Mouse (Mus musculus): Measurements from ENCODE around the gene Il12rb1. TPM values are rescaled to one million over a fixed set of nuclear protein-coding genes. Genes with fewer than 3 reads are reported as not detected.

The Il12rb1 gene
- polyA plus RNA-seq, 1 experiment, result 5.4 TPM

DNA sequence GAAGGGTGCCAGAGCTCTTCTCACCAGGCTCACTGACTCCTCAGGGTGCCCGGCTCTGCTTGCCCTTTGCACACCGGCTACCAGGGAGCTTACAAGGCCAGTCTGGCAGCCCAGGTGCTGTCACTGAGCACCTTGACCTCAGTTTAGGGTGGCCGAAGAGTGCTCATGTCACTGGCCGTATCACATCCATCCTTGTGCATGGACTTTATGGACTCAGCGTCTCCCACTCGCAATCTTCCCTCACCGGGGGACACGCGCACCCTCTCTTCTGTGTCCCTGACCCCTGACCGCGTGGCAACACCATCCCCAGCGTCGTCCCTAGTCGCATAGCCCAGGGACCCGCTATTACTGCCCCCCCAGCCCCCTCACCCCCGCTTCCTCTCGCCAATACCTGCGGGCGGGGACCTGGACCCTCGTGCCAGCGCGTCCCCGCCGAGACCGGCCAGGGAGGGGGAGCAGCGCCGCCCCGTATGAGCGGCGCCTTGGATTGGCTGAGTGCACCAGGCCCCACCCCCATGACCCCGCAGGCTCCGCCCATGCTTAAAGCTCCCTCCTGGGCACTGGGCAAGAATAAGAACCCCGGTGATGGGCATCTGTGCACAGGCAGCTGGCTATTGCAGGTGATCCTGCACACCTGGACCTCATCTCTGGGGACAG is 48.4 kb downstream of the Il12rb1 start:
- Histone ChIP-seq H3K27ac (ENCODE audit: insufficient read depth, low read depth, low read length) (no peak overlapping the region), H3K27me3 (ENCODE audit: control insufficient read depth, insufficient read depth, low read length) (no peaks in the 10 kb centered on the region; the same call in 1 of the 2 replicates), H3K4me1 (ENCODE audit: control insufficient read depth, insufficient read depth, insufficient read length, low read length) (peaks cover 6% of the 10 kb centered on the region), H3K36me3 (ENCODE audit: control insufficient read depth, insufficient read depth, low read length) (no peaks in the 10 kb centered on the region), H3K4me3 (ENCODE audit: low read depth, low read length) (peak overlapping the region; percentile 65)
- 6% methylated on average over 33 of the region's 33 CpGs for WGBS
- TF ChIP-seq POLR2A (IDR thresholded peaks at IDR 0.05; ENCODE audit: low read depth, low read length), result no peak
- TF ChIP-seq CTCF (IDR thresholded peaks at IDR 0.05; ENCODE audit: extremely low read depth, insufficient read length, insufficient replicate concordance, low read depth, low read length), result no peak

DNA sequence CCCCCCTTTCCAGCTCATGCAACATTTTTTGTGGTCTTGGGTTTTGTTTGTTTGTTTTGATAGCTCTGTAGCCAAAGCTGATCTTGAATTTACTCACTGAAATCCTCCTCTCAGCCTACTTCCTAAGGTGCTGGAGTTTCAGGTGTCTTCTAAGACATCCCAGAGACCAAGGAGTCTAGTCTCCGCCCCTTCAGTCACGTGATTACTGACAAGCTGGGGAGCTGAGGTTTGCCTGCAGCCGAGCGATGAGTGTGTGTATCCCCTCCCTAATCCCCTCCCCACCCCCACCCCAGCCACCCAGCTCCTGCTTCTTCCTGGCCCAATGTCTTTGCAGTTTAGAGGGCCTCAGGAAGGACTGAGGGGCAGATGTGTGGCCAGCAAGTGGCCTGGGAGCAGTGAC is 49.3 kb downstream of the Il12rb1 start:
- 55% methylated on average over 4 of the region's 4 CpGs for WGBS
- no peak overlapping the region for H3K4me3 ChIP-seq (ENCODE audit: low read depth, low read length)

GRCm38 (mm10) chr8:70862824-70863641 is 54.8 kb downstream of the Il12rb1 start, which contains the start of gene Kcnn1:
Gene Kcnn1 (minus strand): TSS chr8:70863258.
- Histone ChIP-seq H3K36me3 (ENCODE audit: control insufficient read depth, insufficient read depth, low read length) (peaks cover 3% of the 10 kb centered on the region), H3K4me3 (ENCODE audit: low read depth, low read length) (peak within 1 kb of the TSS; percentile 38), H3K27me3 (ENCODE audit: control insufficient read depth, insufficient read depth, low read length) (peaks cover 34% of the 10 kb centered on the region), H3K4me1 (ENCODE audit: control insufficient read depth, insufficient read depth, insufficient read length, low read length) (peaks cover 22% of the 10 kb centered on the region), H3K27ac (ENCODE audit: insufficient read depth, low read depth, low read length) (no peak within 1 kb of the TSS)
- WGBS, result 1% methylated on average over 55 of the region's 55 CpGs
- TF ChIP-seq POLR2A (IDR thresholded peaks at IDR 0.05; ENCODE audit: low read depth, low read length), result no peak
- TF ChIP-seq CTCF (IDR thresholded peaks at IDR 0.05; ENCODE audit: extremely low read depth, insufficient read length, insufficient replicate concordance, low read depth, low read length), result no peak

More for the DNA sequence above, 49.3 kb downstream of the Il12rb1 start:
- H3K4me1 ChIP-seq (ENCODE audit: control insufficient read depth, insufficient read depth, insufficient read length, low read length), result peaks cover 6% of the 10 kb centered on the region
- H3K36me3 ChIP-seq (ENCODE audit: control insufficient read depth, insufficient read depth, low read length), result no peaks in the 10 kb centered on the region
- TF ChIP-seq CTCF (IDR thresholded peaks at IDR 0.05; ENCODE audit: extremely low read depth, insufficient read length, insufficient replicate concordance, low read depth, low read length) (no peak), POLR2A (IDR thresholded peaks at IDR 0.05; ENCODE audit: low read depth, low read length) (no peak)
- peaks cover 8% of the 10 kb centered on the region for H3K27me3 ChIP-seq (ENCODE audit: control insufficient read depth, insufficient read depth, low read length)
- H3K27ac ChIP-seq (ENCODE audit: insufficient read depth, low read depth, low read length), result no peak overlapping the region

DNA sequence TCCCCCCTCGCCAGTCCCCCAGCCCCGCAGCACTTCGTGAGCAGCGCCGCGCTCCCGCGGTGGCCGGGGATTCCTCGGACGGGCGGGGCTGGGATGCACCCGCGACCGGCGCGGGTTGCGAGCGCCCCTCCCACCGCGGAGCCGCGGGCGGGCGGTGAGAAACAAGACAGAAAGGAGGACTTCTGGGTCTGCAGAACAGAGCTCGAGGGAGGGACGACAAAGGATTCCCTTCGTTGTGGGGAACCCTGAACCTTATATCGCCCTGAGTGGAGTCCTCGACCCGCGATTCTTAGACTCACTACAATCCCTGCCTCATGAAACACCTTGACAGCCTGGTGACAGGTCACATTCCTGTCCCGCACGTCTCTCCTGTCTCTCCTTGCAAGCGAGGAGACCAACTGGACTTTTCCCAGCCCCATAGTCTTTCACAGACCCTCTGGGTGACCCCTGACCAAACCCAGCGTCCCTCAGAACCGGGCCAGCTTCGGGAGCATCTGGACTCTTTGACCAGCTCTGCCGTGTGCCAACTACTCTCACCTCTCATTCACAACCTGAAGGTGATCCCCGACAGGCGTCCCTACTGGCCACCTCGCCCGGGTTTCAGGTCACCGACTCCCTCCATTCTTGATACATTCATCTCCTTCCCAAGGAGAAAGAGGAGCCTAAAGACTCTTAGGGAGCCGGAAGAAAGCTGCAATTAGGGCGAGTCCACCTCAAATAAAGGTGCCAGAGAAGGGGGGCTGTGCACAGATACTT is 55.9 kb downstream of the Il12rb1 start:
- Histone ChIP-seq H3K27ac (ENCODE audit: insufficient read depth, low read depth, low read length) (no peak overlapping the region), H3K27me3 (ENCODE audit: control insufficient read depth, insufficient read depth, low read length) (peaks cover 34% of the 10 kb centered on the region), H3K4me3 (ENCODE audit: low read depth, low read length) (peak overlapping the region; percentile 38), H3K4me1 (ENCODE audit: control insufficient read depth, insufficient read depth, insufficient read length, low read length) (peaks cover 26% of the 10 kb centered on the region), H3K36me3 (ENCODE audit: control insufficient read depth, insufficient read depth, low read length) (peaks cover 6% of the 10 kb centered on the region)
- 1% methylated on average over 46 of the region's 46 CpGs for whole genome bisulfite sequencing
- TF ChIP-seq CTCF (IDR thresholded peaks at IDR 0.05; ENCODE audit: extremely low read depth, insufficient read length, insufficient replicate concordance, low read depth, low read length), result no peak
- TF ChIP-seq POLR2A (IDR thresholded peaks at IDR 0.05; ENCODE audit: low read depth, low read length), result no peak

- Histone ChIP-seq H3K36me3 (ENCODE audit: control insufficient read depth, insufficient read depth, low read length) (peaks cover 6% of the 10 kb centered on the region), H3K4me1 (ENCODE audit: control insufficient read depth, insufficient read depth, insufficient read length, low read length) (peaks cover 28% of the 10 kb centered on the region), H3K27me3 (ENCODE audit: control insufficient read depth, insufficient read depth, low read length) (peaks cover 34% of the 10 kb centered on the region), H3K27ac (ENCODE audit: insufficient read depth, low read depth, low read length) (no peak overlapping the region), H3K4me3 (ENCODE audit: low read depth, low read length) (peak overlapping the region; percentile 66)
- TF ChIP-seq POLR2A (IDR thresholded peaks at IDR 0.05; ENCODE audit: low read depth, low read length) (no peak), CTCF (IDR thresholded peaks at IDR 0.05; ENCODE audit: extremely low read depth, insufficient read length, insufficient replicate concordance, low read depth, low read length) (no peak)
- 3% methylated on average over 24 of the region's 24 CpGs for WGBS
Measured at GRCm38 (mm10) chr8:70864712-70865221, 56.5 kb downstream of the Il12rb1 start.

DNA sequence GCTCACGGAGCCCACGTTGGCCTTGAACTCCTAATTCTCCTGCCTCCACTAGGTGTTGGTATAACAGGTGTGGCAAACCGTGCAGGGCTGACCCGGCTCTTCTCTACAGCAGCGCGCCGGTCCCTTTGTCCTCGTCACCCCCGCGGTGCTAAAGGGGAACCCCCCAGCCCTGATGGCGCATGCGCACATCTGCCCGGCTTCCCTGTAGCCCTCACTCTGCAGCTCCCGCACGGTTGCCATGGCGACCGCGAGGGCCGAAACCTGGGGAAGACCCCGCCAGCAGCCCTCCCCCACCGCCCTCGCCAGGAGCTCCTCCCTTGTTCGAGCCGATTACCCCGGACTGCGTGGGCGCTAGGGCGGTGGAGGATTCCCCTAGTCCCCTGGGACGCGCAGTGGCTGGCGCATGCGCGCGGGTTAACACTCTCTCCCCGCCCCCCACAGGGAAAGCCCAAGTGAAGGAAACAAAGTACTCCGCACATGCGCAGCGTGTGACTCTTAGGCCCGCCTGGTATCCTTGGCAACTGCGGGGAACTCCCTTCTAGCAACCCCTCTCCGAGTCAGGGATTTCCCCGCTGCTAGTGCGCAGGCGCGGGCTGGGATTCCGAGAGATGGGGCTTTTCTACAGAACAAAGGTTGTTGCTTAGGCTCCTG is 57.2 kb downstream of the Il12rb1 start:
- peaks cover 34% of the 10 kb centered on the region for H3K27me3 ChIP-seq (ENCODE audit: control insufficient read depth, insufficient read depth, low read length)
- peaks cover 6% of the 10 kb centered on the region for H3K36me3 ChIP-seq (ENCODE audit: control insufficient read depth, insufficient read depth, low read length)
- WGBS, result under 1% methylated on average over 46 of the region's 46 CpGs
- TF ChIP-seq POLR2A (IDR thresholded peaks at IDR 0.05; ENCODE audit: low read depth, low read length) (no peak; the same call in 1 of the 2 replicates), CTCF (IDR thresholded peaks at IDR 0.05; ENCODE audit: extremely low read depth, insufficient read length, insufficient replicate concordance, low read depth, low read length) (0 out of 2 replicates have a peak, but pooled peaks have one; percentile 13)
- H3K4me3 ChIP-seq (ENCODE audit: low read depth, low read length), result peak overlapping the region; percentile 66
- H3K4me1 ChIP-seq (ENCODE audit: control insufficient read depth, insufficient read depth, insufficient read length, low read length), result peaks cover 28% of the 10 kb centered on the region
- H3K27ac ChIP-seq (ENCODE audit: insufficient read depth, low read depth, low read length), result no peak overlapping the region

All from small intestine, adult 2 months (tissue).